Comparison of ENCODE assay signal across 14 mouse cellular contexts in genomic region chr3:127400976-127401375, GRCm38 (mm10).
"Had no signal": no experiment of that assay in that cellular context is flagged by ENCODE, and none has a peak within 500 bp of the region (broad histone marks: within the 10 kb centered on the region; RNA-seq: fewer than 3 reads in every experiment).

No protein-coding gene starts in this region.

- H3K9ac ChIP-seq: kidney, embryonic 15.5 days; liver, embryonic 13.5 days; liver, postnatal 0 days; lung, embryonic 15.5 days; midbrain, embryonic 12.5 days; neural tube, embryonic 12.5 days; stomach, embryonic 15.5 days had no signal

- H3K4me1 ChIP-seq: kidney, embryonic 15.5 days; liver, embryonic 13.5 days; lung, embryonic 15.5 days; stomach, embryonic 15.5 days had no signal

- DNase-seq: kidney, adult 2 months; kidney, postnatal 14 days; liver; liver, embryonic 13.5 days; liver, postnatal 0 days; right cerebral cortex, postnatal 14 days; thymus, adult 2 months; thymus, postnatal 25 days had no signal

- H3K4me3 ChIP-seq: kidney, embryonic 15.5 days; liver, embryonic 13.5 days; lung, embryonic 15.5 days; midbrain, embryonic 12.5 days; myocyte; neural tube, embryonic 12.5 days; stomach, embryonic 15.5 days had no signal

- H3K9me3 ChIP-seq: kidney, embryonic 15.5 days; liver, embryonic 13.5 days; lung, embryonic 15.5 days; midbrain, embryonic 12.5 days; neural tube, embryonic 12.5 days; stomach, embryonic 15.5 days had no signal

- H3K36me3 ChIP-seq: kidney, embryonic 15.5 days; liver, embryonic 13.5 days; lung, embryonic 15.5 days; stomach, embryonic 15.5 days had no signal

- ATAC-seq: liver, postnatal 0 days had no signal

- H3K27me3 ChIP-seq: kidney, embryonic 15.5 days; liver, embryonic 13.5 days; lung, embryonic 15.5 days; midbrain, embryonic 12.5 days; neural tube, embryonic 12.5 days; stomach, embryonic 15.5 days had no signal

- H3K4me2 ChIP-seq: kidney, embryonic 15.5 days; liver, embryonic 13.5 days; lung, embryonic 15.5 days; midbrain, embryonic 12.5 days; neural tube, embryonic 12.5 days; stomach, embryonic 15.5 days had no signal

- H3K27ac ChIP-seq: kidney, embryonic 15.5 days; liver, embryonic 13.5 days; lung, embryonic 15.5 days; midbrain, embryonic 12.5 days; neural tube, embryonic 12.5 days; stomach, embryonic 15.5 days had no signal
